Mouse (Mus musculus): ENCODE measurements around the gene Armh1. TPM values are rescaled to one million over a fixed set of nuclear protein-coding genes. Genes with fewer than 3 reads are reported as not detected.
"Not testable (repeated sequence)": the region's sequence is repeated elsewhere in the genome, so short reads cannot be mapped to it uniquely, and the experiment has no call there.

Armh1 gene
- polyA plus RNA-seq, 1 experiment, result 1.00 TPM

- peak; percentile 53 to 86 for DNase-seq (ENCODE audit: extremely low spot score in 1 of 2, low spot score in 1 of 2)
These were observed 18.4 kb upstream of the Armh1 start for GRCm38 (mm10) chr4:117270278-117270677.

GRCm38 (mm10) chr4:117267831-117268437, 16.0 kb upstream of the Armh1 start:
- DNase-seq (ENCODE audit: extremely low spot score in 1 of 2, low spot score in 1 of 2), result no peak

GRCm38 (mm10) chr4:117267284-117267683, 15.4 kb upstream of the Armh1 start:
- DNase-seq (ENCODE audit: extremely low spot score in 1 of 2, low spot score in 1 of 2), result peak in 1 of 2 experiments; percentile 95

- DNase-seq (ENCODE audit: extremely low spot score in 1 of 2, low spot score in 1 of 2), result no peak
These were observed 11.1 kb upstream of the Armh1 start for GRCm38 (mm10) chr4:117262987-117263386.

- no peak for DNase-seq (ENCODE audit: extremely low spot score in 1 of 2, low spot score in 1 of 2)
These were observed 10.4 kb upstream of the Armh1 start for GRCm38 (mm10) chr4:117262101-117262913.

GRCm38 (mm10) chr4:117261222-117261621, 9.3 kb upstream of the Armh1 start:
- no peak for DNase-seq (ENCODE audit: extremely low spot score in 1 of 2, low spot score in 1 of 2)

GRCm38 (mm10) chr4:117259909-117260308, 8.0 kb upstream of the Armh1 start:
- not testable (repeated sequence) for DNase-seq (ENCODE audit: extremely low spot score in 1 of 2, low spot score in 1 of 2)

GRCm38 (mm10) chr4:117254672-117255071, 2.7 kb upstream of the Armh1 start:
- DNase-seq (ENCODE audit: extremely low spot score in 1 of 2, low spot score in 1 of 2), result no peak

- no peak for DNase-seq (ENCODE audit: extremely low spot score in 1 of 2, low spot score in 1 of 2)
These were observed 2.2 kb upstream of the Armh1 start for GRCm38 (mm10) chr4:117254017-117254627.

- DNase-seq (ENCODE audit: extremely low spot score in 1 of 2, low spot score in 1 of 2), result no peak
These were observed 1.5 kb upstream of the Armh1 start for GRCm38 (mm10) chr4:117253218-117254016.

GRCm38 (mm10) chr4:117252755-117253154, 830 bp upstream of the Armh1 start:
- DNase-seq (ENCODE audit: extremely low spot score in 1 of 2, low spot score in 1 of 2), result no peak

- no peak for DNase-seq (ENCODE audit: extremely low spot score in 1 of 2, low spot score in 1 of 2)
These were observed 426 bp upstream of the Armh1 start for GRCm38 (mm10) chr4:117252351-117252750.

- DNase-seq (ENCODE audit: extremely low spot score in 1 of 2, low spot score in 1 of 2), result no peak
These were observed 943 bp downstream of the Armh1 start for GRCm38 (mm10) chr4:117250982-117251381.

- no peak for DNase-seq (ENCODE audit: extremely low spot score in 1 of 2, low spot score in 1 of 2)
These were observed 11.1 kb downstream of the Armh1 start for GRCm38 (mm10) chr4:117240867-117241266.

- DNase-seq (ENCODE audit: extremely low spot score in 1 of 2, low spot score in 1 of 2), result no peak
These were observed 12.8 kb downstream of the Armh1 start for GRCm38 (mm10) chr4:117239153-117239552.

- no peak for DNase-seq (ENCODE audit: extremely low spot score in 1 of 2, low spot score in 1 of 2)
These were observed 16.1 kb downstream of the Armh1 start for GRCm38 (mm10) chr4:117235822-117236221.

GRCm38 (mm10) chr4:117234166-117234741, 17.7 kb downstream of the Armh1 start:
- no peak for DNase-seq (ENCODE audit: extremely low spot score in 1 of 2, low spot score in 1 of 2)

GRCm38 (mm10) chr4:117231208-117231607, 20.7 kb downstream of the Armh1 start:
- DNase-seq (ENCODE audit: extremely low spot score in 1 of 2, low spot score in 1 of 2), result no peak

GRCm38 (mm10) chr4:117230331-117230730, 21.6 kb downstream of the Armh1 start:
- no peak for DNase-seq (ENCODE audit: extremely low spot score in 1 of 2, low spot score in 1 of 2)

GRCm38 (mm10) chr4:117229590-117229989, 22.3 kb downstream of the Armh1 start:
- DNase-seq (ENCODE audit: extremely low spot score in 1 of 2, low spot score in 1 of 2), result no peak
